Mouse (Mus musculus) limb, embryonic 14.5 days (tissue): Measurements from ENCODE around the gene Iqck. TPM values are rescaled to one million over a fixed set of nuclear protein-coding genes. Genes with fewer than 3 reads are reported as not detected.

ENCODE experiments used
- ATAC-seq: fragments of 200-750 bp; cut with Nextera tagmentation; 2 replicates; pipeline ENCODE4 v1.8.0; 2017; ENCODE audit warnings: low read depth, moderate number of reproducible peaks, moderate TSS enrichment; ENCODE audit not compliant: low FRiP score
- DNase-seq: peaks from one replicate; pipeline ENCODE4 v3.0.0-alpha.2; 2015; ENCODE audit warnings: low spot score
- H3K27ac ChIP-seq: fragments of 300-500 bp; sonication (generic); replicated peaks from 2 replicates; pipeline ENCODE4 v1.5.1; 2014; ENCODE audit warnings: low read depth, mild to moderate bottlenecking, low read length, moderate library complexity, mixed read lengths
- H3K27me3 ChIP-seq: fragments of 300-500 bp; sonication (generic); 2 replicates; pipeline ENCODE4 v1.6.1; 2014; ENCODE audit warnings: low read length, mixed read lengths; ENCODE audit not compliant: control insufficient read depth, insufficient read depth
- H3K36me3 ChIP-seq: fragments of 300-500 bp; sonication (generic); 2 replicates; pipeline ENCODE4 v1.6.1; 2014; ENCODE audit warnings: mild to moderate bottlenecking, low read length, moderate library complexity, mixed read lengths; ENCODE audit not compliant: control insufficient read depth, insufficient read depth
- H3K4me1 ChIP-seq: fragments of 300-500 bp; sonication (generic); 2 replicates; pipeline ENCODE4 v1.6.1; 2014; ENCODE audit warnings: antibody characterized with exemption, low read length, mixed read lengths; ENCODE audit not compliant: control insufficient read depth, insufficient read depth
- H3K4me2 ChIP-seq: fragments of 300-500 bp; sonication (generic); replicated peaks from 2 replicates; pipeline ENCODE4 v1.6.1; 2014; ENCODE audit warnings: low read depth, mild to moderate bottlenecking, low read length, moderate library complexity; ENCODE audit not compliant: severe bottlenecking
- H3K4me3 ChIP-seq: fragments of 300-500 bp; sonication (generic); replicated peaks from 2 replicates; pipeline ENCODE4 v1.5.1; 2014; ENCODE audit warnings: low read length
- H3K9ac ChIP-seq: fragments of 300-500 bp; sonication (generic); 2 replicates; pipeline ENCODE4 v1.6.1; 2014; ENCODE audit warnings: mild to moderate bottlenecking, low read depth, low read length, moderate library complexity; ENCODE audit not compliant: severe bottlenecking
- H3K9me3 ChIP-seq: fragments of 300-500 bp; sonication (generic); 2 replicates; pipeline ENCODE4 v1.6.1; 2016; ENCODE audit warnings: low read length; ENCODE audit not compliant: control insufficient read depth
- POLR2A ChIP-seq: fragments of 200-500 bp; IDR thresholded peaks from 2 replicates; pipeline ENCODE4 v1.8.0; 2012; ENCODE audit warnings: inconsistent platforms, mild to moderate bottlenecking, moderate library complexity, borderline replicate concordance; ENCODE audit not compliant: insufficient read depth, insufficient read length; ENCODE audit errors: extremely low read depth
- WGBS: fragments of 180-500 bp; shearing (Covaris S2); extraction: QIAGEN DNeasy Blood & Tissue Kit; methylation state at CpG from one replicate; pipeline ENCODE4 v1.1.7; 2014; 5-methylcytosine and 5-hydroxymethylcytosine counted together
- polyA plus RNA-seq, 2 experiments: library from polyadenylated mRNA; depleted of rRNA in 1 of 2; stranded (reverse) in 1 of 2; unstranded in 1 of 2; fragments of >200 nt; fragmentation: Nextera tagmentation in 1 of 2; extraction: Ambion mirVana in 1 of 2; gene quantifications; 2 replicates each; pipeline versions ENCODE4 v1.2.1 to v1.2.3; 2012 to 2014

The Iqck gene
- polyA plus RNA-seq, 2 experiments, result 2.5 to 2.8 TPM

DNA sequence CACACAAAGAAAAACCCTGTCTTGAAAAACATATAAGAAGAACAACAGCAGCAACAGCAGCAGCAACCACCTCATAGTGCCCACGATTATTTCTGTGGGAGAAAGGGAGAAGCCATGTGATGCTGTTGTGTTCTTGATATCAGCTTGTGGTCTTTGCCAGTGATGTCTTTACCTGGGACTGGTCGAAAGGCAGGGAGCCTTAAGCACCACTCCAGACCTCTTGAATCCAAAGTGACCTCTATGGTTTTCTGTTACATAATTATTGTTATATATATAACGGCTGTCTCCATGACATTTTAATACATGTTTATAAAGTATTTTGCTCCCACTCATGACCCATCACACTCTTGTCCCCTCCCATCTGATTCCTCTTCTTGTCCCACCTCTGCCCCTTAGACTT, 70.0 kb downstream of the Iqck start:
- WGBS, result 85% methylated on average over 3 of the region's 3 CpGs
- no peaks in the 10 kb centered on the region for H3K36me3 ChIP-seq
- H3K4me3 ChIP-seq, result no peak overlapping the region
- DNase-seq, result no peak
- H3K4me1 ChIP-seq, result peaks cover 6% of the 10 kb centered on the region; the same call in 1 of the 2 replicates
- H3K27me3 ChIP-seq, result no peaks in the 10 kb centered on the region
- no peak for TF ChIP-seq POLR2A
- no peaks in the 10 kb centered on the region for H3K9me3 ChIP-seq
- H3K27ac ChIP-seq, result no peak overlapping the region
- no peak for ATAC-seq
- H3K4me2 ChIP-seq, result no peak overlapping the region
- no peak overlapping the region for H3K9ac ChIP-seq

DNA sequence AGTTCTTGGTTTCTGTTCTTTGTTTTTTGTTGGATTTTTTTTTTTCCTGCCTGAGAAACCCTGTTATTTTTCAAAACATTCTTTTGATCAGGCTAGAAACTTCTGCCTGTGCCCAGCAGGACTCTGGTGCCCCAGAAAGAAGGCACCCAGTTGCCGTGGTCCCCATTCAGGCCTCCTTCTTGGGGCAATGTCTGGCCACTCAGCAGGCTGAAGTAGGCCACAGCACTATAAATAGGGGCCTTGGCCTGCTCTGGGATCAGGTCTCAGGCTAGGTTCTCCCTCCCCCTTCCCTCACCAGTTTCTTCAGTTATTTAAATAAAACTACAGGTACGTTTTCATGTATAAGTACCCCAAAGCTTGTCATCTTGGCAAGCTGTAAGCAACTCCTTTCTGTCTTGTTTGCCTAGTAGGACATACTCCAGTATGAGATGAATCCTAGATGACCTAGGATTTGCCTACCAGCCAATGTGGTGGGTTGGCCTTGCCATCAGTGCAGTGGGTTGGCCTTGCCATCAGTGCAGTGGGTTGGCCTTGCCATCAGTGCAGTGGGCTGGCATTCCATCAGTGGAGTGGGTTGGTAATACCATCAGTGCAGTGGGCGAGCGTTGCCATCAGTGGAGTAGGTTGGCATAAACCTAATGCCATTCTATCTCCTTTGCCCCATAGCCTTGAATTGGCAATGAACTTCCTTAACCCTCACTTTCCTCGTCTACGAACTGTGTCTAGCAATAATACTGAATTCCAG, 71.1 kb downstream of the Iqck start:
- Histone ChIP-seq H3K9me3 (no peaks in the 10 kb centered on the region), H3K4me3 (no peak overlapping the region), H3K27me3 (no peaks in the 10 kb centered on the region), H3K4me1 (peaks cover 6% of the 10 kb centered on the region; the same call in 1 of the 2 replicates), H3K36me3 (no peaks in the 10 kb centered on the region), H3K27ac (no peak overlapping the region), H3K4me2 (no peak overlapping the region), H3K9ac (no peak overlapping the region)
- no peak for DNase-seq
- WGBS, result 87% methylated on average over 6 of the region's 6 CpGs
- TF ChIP-seq POLR2A, result no peak
- no peak for ATAC-seq

- ATAC-seq (no peak), DNase-seq (no peak)
- no peaks in the 10 kb centered on the region for H3K36me3 ChIP-seq
- TF ChIP-seq POLR2A, result no peak
- H3K4me2 ChIP-seq, result no peak overlapping the region
- H3K9ac ChIP-seq, result no peak overlapping the region
- 88% methylated on average over 2 of the region's 2 CpGs for WGBS
- H3K4me3 ChIP-seq, result no peak overlapping the region
- no peaks in the 10 kb centered on the region for H3K27me3 ChIP-seq
- H3K9me3 ChIP-seq, result no peaks in the 10 kb centered on the region
- peaks cover 6% of the 10 kb centered on the region; the same call in 1 of the 2 replicates for H3K4me1 ChIP-seq
- no peak overlapping the region for H3K27ac ChIP-seq
These were observed 71.7 kb downstream of the Iqck start for GRCm38 (mm10) chr7:118927279-118927678.

GRCm38 (mm10) chr7:118928316-118928715, 72.8 kb downstream of the Iqck start:
- Histone ChIP-seq H3K27me3 (no peaks in the 10 kb centered on the region), H3K36me3 (no peaks in the 10 kb centered on the region), H3K27ac (no peak overlapping the region), H3K4me2 (no peak overlapping the region), H3K4me3 (no peak overlapping the region), H3K9ac (no peak overlapping the region), H3K4me1 (peaks cover 6% of the 10 kb centered on the region; the same call in 1 of the 2 replicates), H3K9me3 (no peaks in the 10 kb centered on the region)
- ATAC-seq (no peak), DNase-seq (no peak)
- WGBS, result 97% methylated on average over 3 of the region's 3 CpGs
- TF ChIP-seq POLR2A, result no peak

DNA sequence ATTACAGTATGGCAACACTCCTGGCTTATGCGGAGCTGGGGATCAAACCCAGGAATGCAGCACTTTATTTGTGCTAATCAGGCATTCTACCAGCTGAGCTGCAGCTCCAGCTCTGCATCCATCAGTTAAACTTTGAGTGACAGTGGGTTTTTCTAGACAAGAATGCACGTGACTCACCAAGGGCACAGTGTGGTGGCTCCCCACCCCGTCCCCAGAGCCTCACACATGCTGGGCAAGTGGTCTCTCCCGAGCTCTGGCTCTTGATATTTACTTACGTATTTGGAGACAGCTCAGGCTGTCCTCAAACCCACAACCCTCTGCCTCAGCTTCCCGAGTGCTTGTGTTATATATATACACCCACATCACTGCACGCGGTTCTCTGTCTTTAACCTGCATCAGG, 73.4 kb downstream of the Iqck start:
- DNase-seq, result no peak
- Histone ChIP-seq H3K9ac (no peak overlapping the region), H3K4me2 (no peak overlapping the region), H3K4me3 (no peak overlapping the region), H3K27me3 (no peaks in the 10 kb centered on the region), H3K9me3 (no peaks in the 10 kb centered on the region), H3K27ac (no peak overlapping the region), H3K36me3 (no peaks in the 10 kb centered on the region), H3K4me1 (peaks cover 6% of the 10 kb centered on the region; the same call in 1 of the 2 replicates)
- no peak for ATAC-seq
- no peak for TF ChIP-seq POLR2A
- WGBS, result 65% methylated on average over 8 of the region's 8 CpGs
